17 mouse cellular contexts compared by ENCODE assay signal in the genomic region with DNA sequence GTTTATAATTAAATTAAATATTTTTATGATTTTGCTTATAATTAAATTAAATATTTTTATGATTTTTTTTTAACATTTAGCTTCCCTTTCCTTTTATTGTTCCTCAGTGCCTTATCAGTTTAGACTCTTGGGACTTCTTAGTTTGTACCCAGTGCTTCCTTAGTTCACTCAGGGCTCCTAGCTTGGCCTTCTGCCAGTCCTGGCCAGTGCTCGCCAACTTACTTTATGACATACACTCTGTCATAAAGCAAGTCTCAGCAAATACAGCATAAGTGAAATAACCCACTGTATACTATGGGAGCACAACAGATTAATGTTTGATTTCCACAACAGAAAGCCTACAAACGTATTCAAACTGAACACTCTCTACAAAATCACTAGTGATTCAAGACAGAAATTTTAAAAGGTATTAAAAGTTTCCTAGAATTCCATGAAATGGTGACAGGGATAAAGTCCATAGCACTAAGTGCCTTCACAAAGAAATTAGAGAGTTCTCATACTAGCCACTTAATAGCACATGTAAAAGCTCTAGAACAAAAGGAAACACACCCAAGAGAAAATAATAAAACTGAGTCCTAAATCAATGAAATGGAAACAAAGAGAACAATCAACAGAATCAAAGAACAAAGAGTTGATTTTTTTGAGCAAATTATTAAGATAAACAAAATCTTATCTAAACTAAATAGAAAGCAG.
DNase-seq lines count a peak whose midpoint lies in the region; ATAC-seq and TF ChIP-seq lines count a peak whose summit lies in the region.
"Had no signal": no experiment of that assay in that cellular context is flagged by ENCODE, and none has a peak within 500 bp of the region (broad histone marks: within the 10 kb centered on the region; RNA-seq: fewer than 3 reads in every experiment).

No protein-coding gene starts in this region.

- no peaks in the 10 kb centered on the region for H3K36me3 ChIP-seq in liver, adult 2 months (ENCODE audit: control insufficient read depth, insufficient read depth, low read length)
- no peaks in the 10 kb centered on the region for H3K36me3 ChIP-seq in liver, postnatal 0 days (replicated peaks; ENCODE audit: insufficient read depth, low read length)
- no peaks in the 10 kb centered on the region for H3K36me3 ChIP-seq in intestine, embryonic 15.5 days
- H3K36me3 ChIP-seq: limb, embryonic 13.5 days; liver, embryonic 15.5 days; midbrain, embryonic 15.5 days had no signal

- no peak for TF ChIP-seq EP300 in liver, postnatal 0 days (IDR thresholded peaks at IDR 0.05; ENCODE audit: low read depth)

- H3K4me1 ChIP-seq in liver, adult 2 months (ENCODE audit: control insufficient read depth, insufficient read depth, low read length): no peaks in the 10 kb centered on the region
- no peaks in the 10 kb centered on the region for H3K4me1 ChIP-seq in liver, postnatal 0 days (ENCODE audit: insufficient read depth)
- H3K4me1 ChIP-seq in intestine, embryonic 15.5 days (replicated peaks): no peaks in the 10 kb centered on the region
- H3K4me1 ChIP-seq: limb, embryonic 13.5 days; liver, embryonic 15.5 days; megakaryocyte, embryonic 14.5 days; midbrain, embryonic 15.5 days had no signal

- no peak for TF ChIP-seq POLR2A in liver, adult 2 months (IDR thresholded peaks at IDR 0.05; ENCODE audit: extremely low read depth, insufficient read depth, low read length)

- H3K4me2 ChIP-seq in liver, postnatal 0 days (ENCODE audit: low read depth, low read length): no peak overlapping the region
- H3K4me2 ChIP-seq in intestine, embryonic 15.5 days (replicated peaks): no peak overlapping the region
- H3K4me2 ChIP-seq: hindbrain, embryonic 14.5 days; limb, embryonic 13.5 days; liver, embryonic 15.5 days; midbrain, embryonic 15.5 days had no signal

- DNase-seq in adrenal gland, postnatal 10 days: peak; percentile 58
- DNase-seq in adrenal gland, adult 18-20 months (ENCODE audit: low spot score in 2 of 2): no peak
- peak; percentile 6 for DNase-seq in gastrocnemius, postnatal 10 days
- no peak for DNase-seq in gastrocnemius, adult 8-10 months (ENCODE audit: low spot score in 2 of 2)
- DNase-seq in liver, adult 2 months (ENCODE audit: extremely low read depth, low read depth, low spot score): peak; percentile 12
- DNase-seq in liver, postnatal 0 days: no peak
- DNase-seq in thymus, postnatal 0 days (ENCODE audit: low spot score): no peak
- DNase-seq: gastrocnemius, postnatal 25 days; heart, postnatal 10 days; retina, postnatal 1 day; thymus, postnatal 4 days had no signal

- no peak for ATAC-seq in liver, postnatal 0 days
- peak; percentile 84 for ATAC-seq in intestine, embryonic 15.5 days
- ATAC-seq: midbrain, embryonic 15.5 days had no signal

- H3K27me3 ChIP-seq in liver, adult 2 months (ENCODE audit: control insufficient read depth, insufficient read depth, low read length): no peaks in the 10 kb centered on the region
- H3K27me3 ChIP-seq in liver, postnatal 0 days (ENCODE audit: insufficient read depth, low read length): no peaks in the 10 kb centered on the region
- no peaks in the 10 kb centered on the region for H3K27me3 ChIP-seq in intestine, embryonic 15.5 days (replicated peaks)
- H3K27me3 ChIP-seq: limb, embryonic 13.5 days; liver, embryonic 15.5 days; megakaryocyte, embryonic 14.5 days; midbrain, embryonic 15.5 days had no signal

- H3K27ac ChIP-seq in liver, adult 2 months (replicated peaks; ENCODE audit: insufficient read depth, low read depth, low read length): no peak overlapping the region
- H3K27ac ChIP-seq in liver, postnatal 0 days (ENCODE audit: low read depth): no peak overlapping the region
- H3K27ac ChIP-seq in intestine, embryonic 15.5 days: no peak overlapping the region
- H3K27ac ChIP-seq: hindbrain, embryonic 14.5 days; limb, embryonic 13.5 days; liver, embryonic 15.5 days; midbrain, embryonic 15.5 days had no signal

- H3K9me3 ChIP-seq in liver, postnatal 0 days (ENCODE audit: low read length): no peaks in the 10 kb centered on the region
- H3K9me3 ChIP-seq in intestine, embryonic 15.5 days: no peaks in the 10 kb centered on the region
- H3K9me3 ChIP-seq: limb, embryonic 13.5 days; liver, embryonic 15.5 days; megakaryocyte, embryonic 14.5 days; midbrain, embryonic 15.5 days had no signal

- H3K9ac ChIP-seq in liver, adult 2 months (ENCODE audit: low read depth, low read length): no peak overlapping the region
- H3K9ac ChIP-seq in liver, postnatal 0 days (replicated peaks): no peak overlapping the region
- H3K9ac ChIP-seq in intestine, embryonic 15.5 days: no peak overlapping the region
- H3K9ac ChIP-seq: hindbrain, embryonic 14.5 days; limb, embryonic 13.5 days; liver, embryonic 15.5 days; midbrain, embryonic 15.5 days had no signal

- no peaks in the 10 kb centered on the region for H3K79me2 ChIP-seq in liver, adult 2 months (ENCODE audit: control insufficient read depth, insufficient read depth, low read length)

- 54% methylated on average over 2 of the region's 2 CpGs for WGBS in liver, adult 2 months
- 59% methylated on average over 2 of the region's 2 CpGs for WGBS in liver, postnatal 0 days (ENCODE audit: insufficient replicate concordance)
- WGBS in intestine, embryonic 15.5 days: 39% methylated on average over 2 of the region's 2 CpGs

- no peak overlapping the region for H3K4me3 ChIP-seq in liver, adult 2 months (ENCODE audit: insufficient read depth, low read depth, low read length)
- no peak overlapping the region for H3K4me3 ChIP-seq in liver, postnatal 0 days (ENCODE audit: low read depth, low read length)
- H3K4me3 ChIP-seq in intestine, embryonic 15.5 days (replicated peaks): no peak overlapping the region
- H3K4me3 ChIP-seq: limb, embryonic 13.5 days; liver, embryonic 15.5 days; megakaryocyte, embryonic 14.5 days; midbrain, embryonic 15.5 days had no signal

- TF ChIP-seq CTCF in liver, adult 2 months (IDR thresholded peaks at IDR 0.05; ENCODE audit: low read depth, low read length): no peak
- no peak for TF ChIP-seq CTCF in liver, postnatal 0 days (IDR thresholded peaks at IDR 0.05; ENCODE audit: low read depth)

Comparison
In these comparisons a context has a peak if more than half of its experiments do, and no peak if none do; other contexts are left out.
1. DNase-seq: peak in adrenal gland, postnatal 10 days (single experiment), gastrocnemius, postnatal 10 days (single experiment) and liver, adult 2 months (single experiment); none in adrenal gland, adult 18-20 months (0 of 2), gastrocnemius, adult 8-10 months (0 of 2), liver, postnatal 0 days (single experiment) and thymus, postnatal 0 days (single experiment).